Comparison of ENCODE assay signal across 8 mouse cellular contexts in genomic region chr1:86443386-86444172, GRCm38 (mm10). TPM values are rescaled to one million over a fixed set of nuclear protein-coding genes. Genes with fewer than 3 reads are reported as not detected.
A peak's percentile ranks its signal among the peaks of the same experiment; 100 is the strongest.
DNase-seq lines count a peak whose midpoint lies in the region; ATAC-seq lines count a peak whose summit lies in the region.

No protein-coding gene starts in this region.

- no peak for ATAC-seq in heart, embryonic 11.5 days (replicated peaks; ENCODE audit: insufficient number of reproducible peaks, low FRiP score, low TSS enrichment)
- ATAC-seq in heart, embryonic 15.5 days (replicated peaks; ENCODE audit: insufficient number of reproducible peaks, insufficient read depth, low FRiP score, low read depth) = no peak
- no peak for ATAC-seq in liver, embryonic 13.5 days (ENCODE audit: low read depth)
- no peak for ATAC-seq in stomach, embryonic 16.5 days (ENCODE audit: insufficient read depth, low FRiP score)
- ATAC-seq in erythroid progenitor cell, adult 5-6 weeks (replicated peaks; ENCODE audit: low FRiP score, poor library complexity, severe bottlenecking) = no peak

- no peaks in the 10 kb centered on the region for H3K36me3 ChIP-seq in heart, embryonic 11.5 days (ENCODE audit: control insufficient read depth, insufficient read depth, low read length)
- H3K36me3 ChIP-seq in heart, embryonic 15.5 days = no peaks in the 10 kb centered on the region
- H3K36me3 ChIP-seq in liver, embryonic 13.5 days = no peaks in the 10 kb centered on the region
- no peaks in the 10 kb centered on the region for H3K36me3 ChIP-seq in stomach, embryonic 16.5 days (ENCODE audit: control insufficient read depth, insufficient read depth, low read length)

- intact Hi-C loops in heart, postnatal 25 days (cut with DNase I) = no loop called here

- H3K4me3 ChIP-seq in heart, embryonic 11.5 days (ENCODE audit: low read depth, low read length) = no peak overlapping the region
- H3K4me3 ChIP-seq in heart, embryonic 15.5 days = peak overlapping the region; percentile 53
- H3K4me3 ChIP-seq in liver, embryonic 13.5 days (replicated peaks) = peak overlapping the region; percentile 70
- H3K4me3 ChIP-seq in stomach, embryonic 16.5 days (replicated peaks; ENCODE audit: low read length) = peak overlapping the region; percentile 58

- no peaks in the 10 kb centered on the region for H3K9me3 ChIP-seq in heart, embryonic 11.5 days (replicated peaks; ENCODE audit: control insufficient read depth, low read length)
- H3K9me3 ChIP-seq in heart, embryonic 15.5 days (replicated peaks) = no peaks in the 10 kb centered on the region
- no peaks in the 10 kb centered on the region for H3K9me3 ChIP-seq in liver, embryonic 13.5 days (replicated peaks)
- no peaks in the 10 kb centered on the region for H3K9me3 ChIP-seq in stomach, embryonic 16.5 days (replicated peaks; ENCODE audit: control insufficient read depth, low read length)

- peak overlapping the region; percentile 97 for H3K9ac ChIP-seq in heart, embryonic 11.5 days (ENCODE audit: low read depth, low read length)
- peak overlapping the region; percentile 78; the same call in 1 of the 2 replicates for H3K9ac ChIP-seq in heart, embryonic 15.5 days
- H3K9ac ChIP-seq in liver, embryonic 13.5 days = peak overlapping the region; percentile 86
- peak overlapping the region; percentile 96 for H3K9ac ChIP-seq in stomach, embryonic 16.5 days (ENCODE audit: low read length)

- H3K4me1 ChIP-seq in heart, embryonic 11.5 days (ENCODE audit: control insufficient read depth, insufficient read depth, low read length) = peaks cover 41% of the 10 kb centered on the region
- peaks cover 56% of the 10 kb centered on the region for H3K4me1 ChIP-seq in heart, embryonic 15.5 days (replicated peaks)
- H3K4me1 ChIP-seq in liver, embryonic 13.5 days (replicated peaks) = peaks cover 77% of the 10 kb centered on the region
- H3K4me1 ChIP-seq in stomach, embryonic 16.5 days (ENCODE audit: control insufficient read depth, insufficient read depth, low read length) = peaks cover 48% of the 10 kb centered on the region

- 49% methylated on average over 8 of the region's 8 CpGs for WGBS in heart, embryonic 11.5 days (ENCODE audit: insufficient replicate concordance)
- WGBS in heart, embryonic 15.5 days = 53% methylated on average over 8 of the region's 8 CpGs
- 39% methylated on average over 8 of the region's 8 CpGs for WGBS in liver, embryonic 13.5 days (ENCODE audit: insufficient replicate concordance)
- 38% methylated on average over 8 of the region's 8 CpGs for WGBS in stomach, embryonic 16.5 days

- no peaks in the 10 kb centered on the region for H3K27me3 ChIP-seq in heart, embryonic 11.5 days (ENCODE audit: control insufficient read depth, insufficient read depth, low read length)
- H3K27me3 ChIP-seq in heart, embryonic 15.5 days = no peaks in the 10 kb centered on the region
- H3K27me3 ChIP-seq in liver, embryonic 13.5 days = no peaks in the 10 kb centered on the region
- no peaks in the 10 kb centered on the region for H3K27me3 ChIP-seq in stomach, embryonic 16.5 days (ENCODE audit: control insufficient read depth, insufficient read depth, low read length)

- H3K4me2 ChIP-seq in heart, embryonic 11.5 days = peak overlapping the region; percentile 98
- peak overlapping the region; percentile 85 for H3K4me2 ChIP-seq in heart, embryonic 15.5 days
- H3K4me2 ChIP-seq in liver, embryonic 13.5 days = peak overlapping the region; percentile 99
- H3K4me2 ChIP-seq in stomach, embryonic 16.5 days (ENCODE audit: low read depth, low read length) = peak overlapping the region; percentile 93

- H3K27ac ChIP-seq in heart, embryonic 11.5 days (ENCODE audit: low read depth, low read length) = peak overlapping the region; percentile 100
- peak overlapping the region; percentile 98 for H3K27ac ChIP-seq in heart, embryonic 15.5 days
- H3K27ac ChIP-seq in liver, embryonic 13.5 days = peak overlapping the region; percentile 92
- H3K27ac ChIP-seq in stomach, embryonic 16.5 days (ENCODE audit: low read length) = peak overlapping the region; percentile 100

- DNase-seq in heart, postnatal 25 days (ENCODE audit: low spot score) = no peak
- DNase-seq in adrenal gland, postnatal 36 days = peak; percentile 25 to 46
- no peak for DNase-seq in liver, embryonic 13.5 days
- DNase-seq in spleen, adult 18-20 months = no peak

RNA-seq across cellular contexts. Expression of gene Tex44, which starts 17.4 kb away (rescaled TPM):
- not detected in 2 replicates for polyA plus RNA-seq in heart, embryonic 11.5 days (2014; fragmentation: Nextera tagmentation; extraction: Ambion mirVana)
- not detected for total RNA-seq in heart, postnatal 25 days (2021)
- total RNA-seq in adrenal gland, postnatal 36 days (2021) = not detected
- not detected in 2 replicates for polyA plus RNA-seq in heart, embryonic 15.5 days (2015; fragmentation: Nextera tagmentation; extraction: Ambion mirVana)
- polyA plus RNA-seq in liver, embryonic 13.5 days (2015; fragmentation: Nextera tagmentation; extraction: Ambion mirVana) = not detected in 2 replicates
- polyA plus RNA-seq in stomach, embryonic 16.5 days (2015; fragmentation: Nextera tagmentation; extraction: Ambion mirVana) = not detected in 2 replicates
- not detected in 2 replicates for total RNA-seq in erythroid progenitor cell, adult 5-6 weeks (2015; ENCODE audit: low replicate concordance)
- total RNA-seq in erythroid progenitor cell, adult 5-6 weeks (2017; ENCODE audit: low replicate concordance) = not detected in 2 replicates

RNA-seq across cellular contexts. Expression of gene Nmur1, which starts 17.6 kb away (rescaled TPM):
- not detected in 2 replicates for polyA plus RNA-seq in heart, embryonic 11.5 days (2014; fragmentation: Nextera tagmentation; extraction: Ambion mirVana)
- total RNA-seq in heart, postnatal 25 days (2021) = not detected
- total RNA-seq in adrenal gland, postnatal 36 days (2021) = not detected
- not detected in 2 replicates for polyA plus RNA-seq in heart, embryonic 15.5 days (2015; fragmentation: Nextera tagmentation; extraction: Ambion mirVana)
- not detected in 2 replicates for polyA plus RNA-seq in liver, embryonic 13.5 days (2015; fragmentation: Nextera tagmentation; extraction: Ambion mirVana)
- not detected in 2 replicates for polyA plus RNA-seq in stomach, embryonic 16.5 days (2015; fragmentation: Nextera tagmentation; extraction: Ambion mirVana)
- 1.1 TPM in 1 of 2 replicates, not detected in the other for total RNA-seq in erythroid progenitor cell, adult 5-6 weeks (2015; ENCODE audit: low replicate concordance)
- total RNA-seq in erythroid progenitor cell, adult 5-6 weeks (2017; ENCODE audit: low replicate concordance) = not detected in 2 replicates

Comparison
In these comparisons a context has a peak if more than half of its experiments do, and no peak if none do; other contexts are left out.
1. DNase-seq: peak in adrenal gland, postnatal 36 days (2 of 2); none in heart, postnatal 25 days (single experiment), liver, embryonic 13.5 days (single experiment) and spleen, adult 18-20 months (0 of 2).
2. Peak in every context shown above with its lines, with median percentiles within 50 percentile points of each other: H3K27ac ChIP-seq, H3K4me2 ChIP-seq and H3K9ac ChIP-seq.